Mouse (Mus musculus) MEL (cell line): ENCODE results near the gene Olfr474. TPM values are rescaled to one million over a fixed set of nuclear protein-coding genes. Genes with fewer than 3 reads are reported as not detected.

ENCODE experiments used
- DNase-seq: peaks from one replicate; pipeline ENCODE4 v3.0.0; 2011; ENCODE audit warnings: low read depth, low spot score
- H3K27ac ChIP-seq: 2 replicates; pipeline ENCODE4 v1.5.1; 2012; ENCODE audit warnings: low read depth, mild to moderate bottlenecking, control low read depth, low read length, moderate library complexity; ENCODE audit not compliant: control insufficient read depth
- H3K27me3 ChIP-seq, 2 experiments: fragments of 150-350 bp in 1 of 2; sonication (generic) in 1 of 2; 2 replicates each; pipeline ENCODE4 v1.6.1; 2012; ENCODE audit warnings: low read length in 2 of 2, mild to moderate bottlenecking in 2 of 2, improper control_type of control experiment in 1 of 2, moderate library complexity in 1 of 2; ENCODE audit not compliant: insufficient read depth in 2 of 2, control insufficient read depth in 1 of 2
- H3K36me3 ChIP-seq, 2 experiments: 2 replicates each; pipeline ENCODE4 v1.6.1; 2012 to 2014; ENCODE audit warnings: low read length in 2 of 2, improper control_type of control experiment in 1 of 2, inconsistent platforms in 1 of 2, mild to moderate bottlenecking in 1 of 2; ENCODE audit not compliant: insufficient read depth in 2 of 2, control insufficient read depth in 1 of 2
- H3K4me1 ChIP-seq, 2 experiments: fragments of 150-350 bp in 1 of 2; sonication (generic) in 1 of 2; 2 replicates each; pipeline ENCODE4 v1.6.1; 2012; ENCODE audit warnings: low read length in 2 of 2, improper control_type of control experiment in 1 of 2, mild to moderate bottlenecking in 1 of 2; ENCODE audit not compliant: insufficient read depth in 2 of 2, control insufficient read depth in 1 of 2
- H3K4me3 ChIP-seq, 2 experiments: fragments of 150-350 bp in 1 of 2; sonication (generic) in 1 of 2; 2 replicates each; pipeline ENCODE4 v1.5.1; 2012; ENCODE audit warnings: low read depth in 2 of 2, low read length in 2 of 2, mild to moderate bottlenecking in 2 of 2, moderate library complexity in 2 of 2, control low read depth in 1 of 2, improper control_type of control experiment in 1 of 2; ENCODE audit not compliant: control insufficient read depth in 1 of 2, insufficient read depth in 1 of 2
- H3K79me2 ChIP-seq: 2 replicates; pipeline ENCODE4 v1.6.1; 2012; ENCODE audit warnings: mild to moderate bottlenecking, low read length, moderate library complexity; ENCODE audit not compliant: control insufficient read depth, poor library complexity, insufficient read depth
- H3K9ac ChIP-seq: 2 replicates; pipeline ENCODE4 v1.6.1; 2012; ENCODE audit warnings: low read depth, mild to moderate bottlenecking, control low read depth, low read length, moderate library complexity; ENCODE audit not compliant: control insufficient read depth, poor library complexity, severe bottlenecking
- H3K9me3 ChIP-seq: fragments of 150-350 bp; sonication (generic); replicated peaks from 2 replicates; pipeline ENCODE4 v1.6.1; 2012; ENCODE audit warnings: mild to moderate bottlenecking, low read length, improper control_type of control experiment, moderate library complexity; ENCODE audit not compliant: insufficient read depth
- CTCF ChIP-seq, 3 experiments: IDR thresholded peaks in 2 of 3; conservative IDR thresholded peaks in 1 of 3; 2 replicates each; pipeline ENCODE4 v1.5.1; 2011 to 2012; ENCODE audit warnings: low read length in 3 of 3, low read depth in 2 of 3, mild to moderate bottlenecking in 2 of 3, improper control_type of control experiment in 1 of 3, inconsistent platforms in 1 of 3, mixed read lengths in 1 of 3, moderate library complexity in 1 of 3; ENCODE audit not compliant: control insufficient read depth in 1 of 3, insufficient read depth in 1 of 3, poor library complexity in 1 of 3, severe bottlenecking in 1 of 3
- ETS1 ChIP-seq: IDR thresholded peaks from 2 replicates; pipeline ENCODE4 v1.6.1; 2012; ENCODE audit warnings: low read depth, mild to moderate bottlenecking, inconsistent platforms, low read length, improper control_type of control experiment, moderate library complexity
- GABPA ChIP-seq: IDR thresholded peaks from 2 replicates; pipeline ENCODE4 v1.6.1; 2012; ENCODE audit warnings: low read depth, mild to moderate bottlenecking, inconsistent platforms, low read length, improper control_type of control experiment, moderate library complexity
- KAT2A ChIP-seq: conservative IDR thresholded peaks from 2 replicates; pipeline ENCODE4 v1.6.1; 2012; ENCODE audit warnings: low read depth, low read length, improper control_type of control experiment, inconsistent platforms
- MAZ ChIP-seq: IDR thresholded peaks from 2 replicates; pipeline ENCODE4 v1.6.1; 2012; ENCODE audit warnings: low read depth, mild to moderate bottlenecking, inconsistent platforms, low read length, improper control_type of control experiment
- MEF2A ChIP-seq: IDR thresholded peaks from 2 replicates; pipeline ENCODE4 v1.6.1; 2014; ENCODE audit warnings: low read depth, mild to moderate bottlenecking, inconsistent platforms, low read length, improper control_type of control experiment; ENCODE audit not compliant: poor library complexity, insufficient replicate concordance, severe bottlenecking; ENCODE audit errors: extremely low read depth
- MXI1 ChIP-seq: IDR thresholded peaks from 2 replicates; pipeline ENCODE4 v1.6.1; 2011; ENCODE audit warnings: mild to moderate bottlenecking, low read depth, low read length, improper control_type of control experiment
- MYB ChIP-seq: IDR thresholded peaks from 2 replicates; pipeline ENCODE4 v1.6.1; 2011; ENCODE audit warnings: mild to moderate bottlenecking, low read depth, low read length, improper control_type of control experiment
- POLR2A ChIP-seq, 2 experiments: IDR thresholded peaks; 2 replicates each; pipeline ENCODE4 v1.6.1; 2011 to 2012; ENCODE audit warnings: low read length in 2 of 2, mild to moderate bottlenecking in 2 of 2, control low read depth in 1 of 2, improper control_type of control experiment in 1 of 2, low read depth in 1 of 2, moderate library complexity in 1 of 2; ENCODE audit not compliant: control insufficient read depth in 1 of 2, insufficient read depth in 1 of 2, poor library complexity in 1 of 2
- POLR2AphosphoS5 ChIP-seq: IDR thresholded peaks from 2 replicates; pipeline ENCODE4 v1.6.1; 2012; ENCODE audit warnings: low read depth, borderline replicate concordance, mild to moderate bottlenecking, inconsistent platforms, low read length, moderate library complexity, mixed read lengths
- RAD21 ChIP-seq: IDR thresholded peaks from 2 replicates; pipeline ENCODE4 v1.6.1; 2011; ENCODE audit warnings: mild to moderate bottlenecking, low read depth, low read length, improper control_type of control experiment
- TAL1 ChIP-seq: IDR thresholded peaks from 2 replicates; pipeline ENCODE4 v1.6.1; 2012; ENCODE audit warnings: mild to moderate bottlenecking, inconsistent platforms, low read length, moderate library complexity, mixed read lengths
- USF1 ChIP-seq: IDR thresholded peaks from 2 replicates; pipeline ENCODE4 v1.6.1; 2014; ENCODE audit warnings: low read depth, mild to moderate bottlenecking, inconsistent platforms, low read length, improper control_type of control experiment, moderate library complexity
- polyA plus RNA-seq, 2 experiments: library from polyadenylated mRNA; stranded (reverse) in 1 of 2; unstranded in 1 of 2; fragments of >175 nt in 1 of 2; fragments of >200 nt in 1 of 2; gene quantifications; 2 replicates each; pipeline versions ENCODE4 v1.2.1 to v1.2.4; 2012; ENCODE audit warnings: low replicate concordance in 2 of 2, low read depth in 1 of 2; ENCODE audit not compliant: insufficient read length in 2 of 2, insufficient read depth in 1 of 2, missing spikeins in 1 of 2
- total RNA-seq: library from RNA; depleted of rRNA; stranded (reverse); fragments of 300-350 nt; gene quantifications from 2 replicates; pipeline ENCODE4 v1.2.3, GENCODE M21; 2012; rRNA removed

Gene Olfr474
- total and polyA plus RNA-seq, 3 experiments: not detected

GRCm38 (mm10) chr7:107964503-107964902 lies 10.1 kb downstream of the Olfr474 start, which contains the start of gene Olfr476:
Gene Olfr476, plus strand, starts transcription at chr7:107964803.
- no peaks in the 10 kb centered on the region for H3K9me3 ChIP-seq
- H3K4me1 ChIP-seq: no peaks in the 10 kb centered on the region
- TF ChIP-seq CTCF (IDR thresholded peaks at IDR 0.05 in 2 of 3, conservative IDR thresholded peaks at IDR 0.05 in 1 of 3; ENCODE audit: control insufficient read depth in 1 of 3, insufficient read depth in 1 of 3, low read depth in 2 of 3, low read length in 3 of 3, poor library complexity in 1 of 3, severe bottlenecking in 1 of 3) (no peak), ETS1 (no peak)
- TF ChIP-seq, all 39 proteins: peak for 0
- H3K27ac ChIP-seq: no peak within 1 kb of the TSS
- no peak within 1 kb of the TSS for H3K4me3 ChIP-seq
- no peak within 1 kb of the TSS for H3K9ac ChIP-seq
- H3K27me3 ChIP-seq: no peaks in the 10 kb centered on the region
- H3K79me2 ChIP-seq: no peaks in the 10 kb centered on the region
- no peaks in the 10 kb centered on the region for H3K36me3 ChIP-seq
- DNase-seq: no peak

- Histone ChIP-seq H3K27me3 (no peaks in the 10 kb centered on the region), H3K4me3 (no peak within 1 kb of the TSS), H3K79me2 (no peaks in the 10 kb centered on the region), H3K36me3 (no peaks in the 10 kb centered on the region), H3K27ac (no peak within 1 kb of the TSS), H3K9me3 (no peaks in the 10 kb centered on the region), H3K9ac (no peak within 1 kb of the TSS), H3K4me1 (no peaks in the 10 kb centered on the region)
- TF ChIP-seq POLR2AphosphoS5 (no peak), GABPA (no peak), MAZ (no peak), USF1 (no peak), RAD21 (no peak), KAT2A (no peak), MYB (no peak), POLR2A (IDR thresholded peaks at IDR 0.05; ENCODE audit: control insufficient read depth in 1 of 2, insufficient read depth in 1 of 2, low read depth in 1 of 2, low read length in 2 of 2, poor library complexity in 1 of 2) (no peak), TAL1 (no peak), MXI1 (no peak), MEF2A (no peak), ETS1 (no peak)
- no peak for DNase-seq
Observed at GRCm38 (mm10) chr7:107986393-107986792, 31.9 kb downstream of the Olfr474 start, which contains the start of gene Olfr477. Gene Olfr477, plus strand, starts transcription at chr7:107986693.

Other genes starting within 250 kb of the Olfr474 start
- gene Cyb5r2, start 196.6 kb upstream of the Olfr474 start, total RNA-seq: not detected in 2 replicates
- gene Cyb5r2, start 196.6 kb upstream of the Olfr474 start, polyA plus RNA-seq: not detected
- not detected in 2 replicates for gene Ovch2, start 153.4 kb upstream of the Olfr474 start, total RNA-seq
- not detected for gene Ovch2, start 153.4 kb upstream of the Olfr474 start, polyA plus RNA-seq
- gene Olfr467, start 142.4 kb upstream of the Olfr474 start, total RNA-seq: not detected in 2 replicates
- gene Olfr467, start 142.4 kb upstream of the Olfr474 start, polyA plus RNA-seq: not detected
- not detected in 2 replicates for gene Olfr469, start 129.1 kb upstream of the Olfr474 start, total RNA-seq
- gene Olfr469, start 129.1 kb upstream of the Olfr474 start, polyA plus RNA-seq: not detected
- not detected in 2 replicates for gene Olfr470, start 107.2 kb upstream of the Olfr474 start, total RNA-seq
- not detected for gene Olfr470, start 107.2 kb upstream of the Olfr474 start, polyA plus RNA-seq
- not detected in 2 replicates for gene Olfr472, start 56.7 kb upstream of the Olfr474 start, total RNA-seq
- under 1 TPM in 1 of 2 experiments, not detected in 1; 0.01 TPM for gene Olfr472, start 56.7 kb upstream of the Olfr474 start, polyA plus RNA-seq
- not detected in 2 replicates for gene Olfr473, start 24.2 kb upstream of the Olfr474 start, total RNA-seq
- gene Olfr473, start 24.2 kb upstream of the Olfr474 start, polyA plus RNA-seq: not detected
- not detected in 2 replicates for gene Olfr476, start 10.2 kb downstream of the Olfr474 start, total RNA-seq
- gene Olfr476, start 10.2 kb downstream of the Olfr474 start, polyA plus RNA-seq: not detected
- gene Olfr477, start 32.0 kb downstream of the Olfr474 start, total RNA-seq: not detected in 2 replicates
- not detected for gene Olfr477, start 32.0 kb downstream of the Olfr474 start, polyA plus RNA-seq
- not detected in 2 replicates for gene Olfr478, start 79.3 kb downstream of the Olfr474 start, total RNA-seq
- not detected for gene Olfr478, start 79.3 kb downstream of the Olfr474 start, polyA plus RNA-seq
- not detected in 2 replicates for gene Olfr479, start 96.0 kb downstream of the Olfr474 start, total RNA-seq
- gene Olfr479, start 96.0 kb downstream of the Olfr474 start, polyA plus RNA-seq: not detected
- gene Olfr480, start 112.7 kb downstream of the Olfr474 start, total RNA-seq: not detected in 2 replicates
- gene Olfr480, start 112.7 kb downstream of the Olfr474 start, polyA plus RNA-seq: not detected
- not detected in 2 replicates for gene Olfr481, start 125.2 kb downstream of the Olfr474 start, total RNA-seq
- gene Olfr481, start 125.2 kb downstream of the Olfr474 start, polyA plus RNA-seq: not detected
- gene Olfr482, start 142.9 kb downstream of the Olfr474 start, total RNA-seq: not detected in 2 replicates
- gene Olfr482, start 142.9 kb downstream of the Olfr474 start, polyA plus RNA-seq: not detected
- not detected in 2 replicates for gene Olfr483, start 146.2 kb downstream of the Olfr474 start, total RNA-seq
- not detected for gene Olfr483, start 146.2 kb downstream of the Olfr474 start, polyA plus RNA-seq
- not detected in 2 replicates for gene Olfr484, start 172.8 kb downstream of the Olfr474 start, total RNA-seq
- not detected for gene Olfr484, start 172.8 kb downstream of the Olfr474 start, polyA plus RNA-seq
- gene Olfr485, start 205.2 kb downstream of the Olfr474 start, total RNA-seq: not detected in 2 replicates
- gene Olfr485, start 205.2 kb downstream of the Olfr474 start, polyA plus RNA-seq: not detected
- gene Olfr486, start 218.1 kb downstream of the Olfr474 start, total RNA-seq: not detected in 2 replicates
- not detected for gene Olfr486, start 218.1 kb downstream of the Olfr474 start, polyA plus RNA-seq